Mouse (Mus musculus): ENCODE measurements at regions not wholly inside any gene's neighbourhood (a gene's known extent, or its start where the extent isn't known, plus 50 kb on each side); places are given as distances from the start of the nearest gene placed in this dataset.
A peak's percentile ranks its signal among the peaks of the same experiment; 100 is the strongest.

GRCm38 (mm10) chr2:139362245-139362847 lies 131.4 kb upstream of the Sptlc3 start:
- DNase-seq (ENCODE audit: low spot score in 2 of 2) = no peak

- DNase-seq (ENCODE audit: low spot score in 2 of 2) = no peak
These were observed 123.6 kb upstream of the Sptlc3 start for GRCm38 (mm10) chr2:139370070-139370469.

- DNase-seq (ENCODE audit: low spot score in 2 of 2) = no peak
These were observed 113.4 kb upstream of the Sptlc3 start for GRCm38 (mm10) chr2:139380285-139380684.

- DNase-seq (ENCODE audit: low spot score in 2 of 2) = peak; percentile 88 to 89
These were observed 112.1 kb upstream of the Sptlc3 start for GRCm38 (mm10) chr2:139381628-139382027.

GRCm38 (mm10) chr2:139413559-139413958 lies 80.2 kb upstream of the Sptlc3 start:
- DNase-seq (ENCODE audit: low spot score in 2 of 2) = no peak

- no peak for DNase-seq (ENCODE audit: low spot score in 2 of 2)
These were observed 76.2 kb upstream of the Sptlc3 start for GRCm38 (mm10) chr2:139417506-139417905.

- peak in 1 of 2 experiments; percentile 19 for DNase-seq (ENCODE audit: low spot score in 2 of 2)
These were observed 71.0 kb upstream of the Sptlc3 start for GRCm38 (mm10) chr2:139422678-139423077.

GRCm38 (mm10) chr2:139423413-139423812 lies 70.3 kb upstream of the Sptlc3 start:
- no peak for DNase-seq (ENCODE audit: low spot score in 2 of 2)

Data from right cerebral cortex, postnatal 10 days (tissue).